Mouse (Mus musculus) limb, embryonic 12.5 days (tissue): Measurements from ENCODE around the gene Syt7. TPM values are rescaled to one million over a fixed set of nuclear protein-coding genes. Genes with fewer than 3 reads are reported as not detected.

Experiments used
- ATAC-seq: fragments of 200-750 bp; cut with Nextera tagmentation; 2 replicates; pipeline ENCODE4 v1.8.0; 2017; ENCODE audit warnings: low read depth, moderate TSS enrichment; ENCODE audit not compliant: insufficient number of reproducible peaks, insufficient read depth, low FRiP score, low TSS enrichment
- H3K27ac ChIP-seq: fragments of 300-500 bp; sonication (generic); 2 replicates; pipeline ENCODE4 v1.5.1; 2016; ENCODE audit warnings: mild to moderate bottlenecking, moderate library complexity
- H3K27me3 ChIP-seq: fragments of 300-500 bp; sonication (generic); 2 replicates; pipeline ENCODE4 v1.6.1; 2016; ENCODE audit warnings: mild to moderate bottlenecking, moderate library complexity
- H3K36me3 ChIP-seq: fragments of 300-500 bp; sonication (generic); 2 replicates; pipeline ENCODE4 v1.6.1; 2016; ENCODE audit warnings: mild to moderate bottlenecking, moderate library complexity
- H3K4me1 ChIP-seq: fragments of 300-500 bp; sonication (generic); replicated peaks from 2 replicates; pipeline ENCODE4 v1.6.1; 2016
- H3K4me2 ChIP-seq: fragments of 300-500 bp; sonication (generic); 2 replicates; pipeline ENCODE4 v1.6.1; 2016; ENCODE audit warnings: mild to moderate bottlenecking, moderate library complexity
- H3K4me3 ChIP-seq: fragments of 300-500 bp; sonication (generic); replicated peaks from 2 replicates; pipeline ENCODE4 v1.5.1; 2016; ENCODE audit warnings: mild to moderate bottlenecking
- H3K9ac ChIP-seq: fragments of 300-500 bp; sonication (generic); replicated peaks from 2 replicates; pipeline ENCODE4 v1.6.1; 2016; ENCODE audit warnings: mild to moderate bottlenecking, moderate library complexity
- H3K9me3 ChIP-seq: fragments of 300-500 bp; sonication (generic); 2 replicates; pipeline ENCODE4 v1.6.1; 2016; ENCODE audit warnings: mild to moderate bottlenecking, moderate library complexity
- WGBS: fragments of 180-500 bp; shearing (Covaris S2); methylation state at CpG from one replicate; pipeline ENCODE4 v1.1.7; 2016; 5-methylcytosine and 5-hydroxymethylcytosine counted together
- polyA plus RNA-seq: library from polyadenylated mRNA; unstranded; fragments of >200 nt; fragmentation: Nextera tagmentation; extraction: Ambion mirVana; gene quantifications from 2 replicates; pipeline ENCODE4 v1.2.1, GENCODE M21; 2016

Syt7 gene
- polyA plus RNA-seq, 1 experiment from 2014 or later = 0.84 TPM

DNA sequence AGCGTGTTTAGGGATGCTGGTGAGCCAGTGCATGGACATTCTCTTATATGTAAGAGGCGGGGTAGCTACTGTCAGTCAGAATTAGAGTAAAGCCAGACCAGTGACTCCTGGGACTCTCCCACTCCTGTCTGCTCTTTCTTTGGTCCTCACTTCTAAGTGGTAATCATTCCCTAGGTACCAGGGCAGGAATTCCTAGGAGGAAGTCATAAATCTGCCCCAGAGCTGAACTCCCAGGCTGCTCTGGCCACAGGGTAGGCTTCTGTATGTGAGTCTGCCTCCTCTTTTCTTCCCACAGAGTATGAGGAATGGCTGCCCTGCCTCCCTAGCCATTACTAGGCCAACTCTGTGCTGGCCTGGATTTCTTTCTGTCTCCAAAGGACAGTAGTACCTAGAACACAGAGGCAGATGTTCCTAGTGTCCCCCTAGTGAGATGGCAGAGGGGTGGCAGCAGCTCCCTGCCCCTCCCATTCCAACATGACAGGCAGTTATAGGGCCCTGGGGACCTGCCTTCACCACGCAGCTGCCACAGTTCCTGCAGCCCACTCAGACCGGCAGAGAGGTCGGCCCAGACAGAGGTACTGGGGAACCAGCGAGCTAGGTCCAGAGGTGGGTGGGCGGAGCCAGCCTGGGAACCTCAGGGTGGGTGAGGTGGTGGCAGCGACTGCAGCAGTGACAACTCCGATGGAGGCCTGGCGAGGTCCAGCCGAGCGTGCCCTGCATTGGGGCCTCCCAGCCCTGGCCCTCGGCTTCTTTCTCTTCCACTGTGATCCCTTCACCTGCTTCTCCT lies 36.8 kb downstream of the Syt7 start:
- H3K4me1 ChIP-seq = peaks cover 56% of the 10 kb centered on the region
- WGBS = 19% methylated on average over 13 of the region's 13 CpGs

DNA sequence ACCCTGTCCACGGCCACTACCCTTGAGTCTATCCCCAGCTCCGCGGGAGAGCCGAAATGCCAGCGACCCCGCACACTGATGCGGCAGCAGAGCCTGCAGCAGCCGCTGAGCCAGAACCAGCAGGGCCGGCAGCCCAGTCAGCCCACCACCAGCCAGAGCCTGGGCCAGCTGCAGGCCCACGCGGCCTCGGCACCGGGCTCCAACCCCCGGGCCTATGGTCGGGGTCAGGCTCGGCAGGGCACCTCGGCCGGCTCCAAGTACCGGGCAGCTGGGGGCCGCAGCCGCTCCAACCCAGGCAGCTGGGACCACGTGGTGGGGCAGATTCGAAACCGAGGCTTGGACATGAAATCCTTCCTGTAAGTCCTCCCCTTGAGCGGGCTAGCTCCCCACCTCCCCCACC lies 37.4 kb downstream of the Syt7 start:
- 32% methylated on average over 25 of the region's 25 CpGs for WGBS
- no peaks in the 10 kb centered on the region for H3K36me3 ChIP-seq
- peaks cover 56% of the 10 kb centered on the region for H3K4me1 ChIP-seq
- H3K9ac ChIP-seq = peak overlapping the region; percentile 42; the same call in 1 of the 2 replicates
- no peaks in the 10 kb centered on the region for H3K9me3 ChIP-seq
- H3K27me3 ChIP-seq = peaks cover 51% of the 10 kb centered on the region
- no peak overlapping the region for H3K27ac ChIP-seq
- 0 out of 2 replicates have a peak, but pooled peaks have one; percentile 7 for ATAC-seq
- peak overlapping the region; percentile 35 for H3K4me2 ChIP-seq
- H3K4me3 ChIP-seq = no peak overlapping the region

More for the DNA sequence above, 36.8 kb downstream of the Syt7 start:
- peak overlapping the region; percentile 35; the same call in 1 of the 2 replicates for H3K4me2 ChIP-seq
- H3K9me3 ChIP-seq = no peaks in the 10 kb centered on the region
- 0 out of 2 replicates have a peak, but pooled peaks have one; percentile 9 for ATAC-seq
- H3K36me3 ChIP-seq = no peaks in the 10 kb centered on the region
- H3K9ac ChIP-seq = peak overlapping the region; percentile 42; the same call in 1 of the 2 replicates
- H3K4me3 ChIP-seq = no peak overlapping the region
- H3K27ac ChIP-seq = no peak overlapping the region
- peaks cover 57% of the 10 kb centered on the region for H3K27me3 ChIP-seq

DNA sequence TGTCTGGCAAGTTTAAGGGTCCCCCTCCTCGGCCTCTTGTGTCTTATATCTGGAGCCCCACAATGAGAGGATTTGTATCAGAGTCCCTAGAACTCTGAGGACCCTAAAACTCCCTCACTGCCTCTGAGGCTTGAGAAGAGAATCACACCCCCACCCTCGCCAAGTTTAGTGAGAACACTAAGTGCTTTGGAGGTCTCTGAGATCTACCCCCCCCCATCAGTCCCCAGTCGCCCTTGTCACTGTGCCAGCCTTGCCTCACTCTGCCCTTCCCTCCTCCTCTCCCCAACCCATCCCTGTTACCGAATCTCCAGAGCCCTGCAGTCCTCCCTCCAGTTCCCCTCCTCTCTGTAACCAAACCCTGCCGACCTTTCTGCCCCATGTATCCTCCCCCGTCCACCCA lies 37.9 kb downstream of the Syt7 start:
- no peak overlapping the region for H3K4me2 ChIP-seq
- H3K36me3 ChIP-seq = no peaks in the 10 kb centered on the region
- peaks cover 46% of the 10 kb centered on the region for H3K27me3 ChIP-seq
- H3K4me3 ChIP-seq = no peak overlapping the region
- no peak overlapping the region for H3K9ac ChIP-seq
- H3K4me1 ChIP-seq = peaks cover 54% of the 10 kb centered on the region
- no peak overlapping the region; the same call in 1 of the 2 replicates for H3K27ac ChIP-seq
- ATAC-seq = no peak
- no peaks in the 10 kb centered on the region for H3K9me3 ChIP-seq
- WGBS = 35% methylated on average over 6 of the region's 6 CpGs

DNA sequence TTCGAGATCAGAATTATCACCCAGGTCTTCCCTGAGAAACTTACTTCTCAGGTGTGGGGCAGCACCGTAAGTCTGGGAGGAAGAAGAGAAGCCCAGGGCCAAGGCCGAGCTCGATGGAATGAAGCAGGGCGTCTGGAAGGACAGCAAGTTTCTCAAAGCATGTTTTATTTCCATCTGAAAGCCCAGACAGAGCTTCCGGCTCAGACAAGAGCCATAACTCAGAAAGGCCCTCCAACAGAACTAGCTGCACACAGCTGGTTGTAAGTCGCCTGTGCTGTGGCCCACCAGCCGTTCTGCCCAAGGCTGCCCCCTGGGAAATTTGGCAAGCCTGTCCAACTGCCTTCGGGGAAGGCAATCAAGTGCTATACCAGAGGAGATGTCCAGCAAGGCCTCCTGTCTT lies 38.5 kb downstream of the Syt7 start:
- 46% methylated on average over 9 of the region's 9 CpGs for WGBS
- Histone ChIP-seq H3K36me3 (no peaks in the 10 kb centered on the region), H3K4me2 (no peak overlapping the region), H3K4me1 (peaks cover 47% of the 10 kb centered on the region), H3K4me3 (no peak overlapping the region), H3K27ac (peak overlapping the region; percentile 56), H3K9ac (no peak overlapping the region), H3K27me3 (peaks cover 43% of the 10 kb centered on the region), H3K9me3 (no peaks in the 10 kb centered on the region)
- ATAC-seq = no peak

DNA sequence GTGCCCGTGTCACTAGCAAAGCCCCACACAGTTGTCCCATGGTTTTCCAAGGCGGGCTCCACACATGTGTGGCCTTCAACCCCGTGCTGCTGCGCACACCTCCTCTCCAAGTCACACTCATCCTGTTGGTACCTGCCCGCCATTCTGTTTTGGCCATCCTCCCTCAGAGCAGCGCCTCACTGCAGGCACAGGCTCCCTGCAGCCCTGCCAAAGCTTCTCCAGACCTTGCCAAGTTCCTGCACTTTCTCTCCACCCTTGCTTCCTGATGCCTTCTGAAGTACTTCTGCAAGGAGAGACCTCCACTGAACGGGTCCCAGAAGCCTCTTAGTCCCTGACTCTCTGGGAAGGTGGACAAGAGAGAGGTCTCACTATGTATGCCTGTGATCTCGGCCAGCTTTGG lies 40.5 kb downstream of the Syt7 start:
- WGBS = 87% methylated on average over 8 of the region's 8 CpGs
- peaks cover 31% of the 10 kb centered on the region for H3K27me3 ChIP-seq
- H3K9me3 ChIP-seq = no peaks in the 10 kb centered on the region
- no peak overlapping the region for H3K4me3 ChIP-seq
- peaks cover 41% of the 10 kb centered on the region for H3K4me1 ChIP-seq
- H3K4me2 ChIP-seq = no peak overlapping the region
- H3K27ac ChIP-seq = 0 out of 2 replicates have a peak overlapping the region, but pooled peaks have one; percentile 9
- no peak overlapping the region for H3K9ac ChIP-seq
- H3K36me3 ChIP-seq = no peaks in the 10 kb centered on the region
- no peak for ATAC-seq

DNA sequence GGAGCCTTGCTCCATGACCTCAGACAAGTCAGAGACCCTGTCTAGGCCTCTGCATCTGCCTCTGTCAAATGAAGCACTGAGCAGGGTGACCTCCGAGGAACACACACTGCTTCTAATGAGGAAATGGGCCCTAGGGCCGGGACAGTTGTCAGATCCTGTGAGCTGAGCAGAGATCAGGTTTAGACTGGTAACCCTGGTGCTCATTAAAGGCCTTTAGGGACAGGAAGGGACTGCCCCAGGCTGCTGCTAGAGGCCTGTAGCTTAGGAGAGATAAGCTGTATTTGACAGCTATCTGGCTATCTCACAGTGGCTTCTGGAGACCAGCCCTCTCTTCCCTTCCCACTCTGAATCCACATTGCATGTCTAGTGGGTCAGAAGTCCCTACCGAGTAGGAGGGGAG lies 42.5 kb downstream of the Syt7 start:
- ATAC-seq = no peak

DNA sequence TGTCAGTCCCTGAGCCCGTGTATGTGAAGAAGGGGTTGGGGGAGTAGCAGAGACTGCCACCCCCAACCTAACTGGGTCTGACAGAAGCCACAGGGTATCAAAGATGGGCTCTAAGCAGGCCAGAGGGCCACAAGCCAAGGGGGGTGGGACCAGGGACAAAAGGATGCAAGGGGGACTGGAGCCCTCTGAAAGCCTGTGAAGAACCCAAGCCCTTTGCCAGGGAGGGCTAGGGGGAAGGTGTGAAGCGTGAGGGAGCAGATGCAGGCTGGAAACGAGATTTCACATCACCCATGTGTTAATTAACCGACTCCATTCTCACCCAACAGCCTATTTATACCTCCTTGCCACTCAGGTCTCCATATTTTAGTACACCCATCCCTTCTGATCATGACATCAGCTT lies 43.0 kb downstream of the Syt7 start:
- no peaks in the 10 kb centered on the region for H3K9me3 ChIP-seq
- peaks cover 19% of the 10 kb centered on the region; the same call in 1 of the 2 replicates for H3K27me3 ChIP-seq
- 32% methylated on average over 4 of the region's 4 CpGs for WGBS
- no peak overlapping the region for H3K4me2 ChIP-seq
- H3K9ac ChIP-seq = no peak overlapping the region
- no peak overlapping the region for H3K4me3 ChIP-seq
- no peak for ATAC-seq
- no peak overlapping the region for H3K27ac ChIP-seq
- peaks cover 23% of the 10 kb centered on the region for H3K4me1 ChIP-seq
- no peaks in the 10 kb centered on the region for H3K36me3 ChIP-seq

More for the DNA sequence above, 42.5 kb downstream of the Syt7 start:
- WGBS = 12% methylated on average over 3 of the region's 3 CpGs
- Histone ChIP-seq H3K9me3 (no peaks in the 10 kb centered on the region), H3K36me3 (no peaks in the 10 kb centered on the region), H3K4me1 (peaks cover 28% of the 10 kb centered on the region), H3K4me2 (no peak overlapping the region), H3K9ac (no peak overlapping the region), H3K27me3 (peaks cover 23% of the 10 kb centered on the region), H3K27ac (no peak overlapping the region), H3K4me3 (no peak overlapping the region)

DNA sequence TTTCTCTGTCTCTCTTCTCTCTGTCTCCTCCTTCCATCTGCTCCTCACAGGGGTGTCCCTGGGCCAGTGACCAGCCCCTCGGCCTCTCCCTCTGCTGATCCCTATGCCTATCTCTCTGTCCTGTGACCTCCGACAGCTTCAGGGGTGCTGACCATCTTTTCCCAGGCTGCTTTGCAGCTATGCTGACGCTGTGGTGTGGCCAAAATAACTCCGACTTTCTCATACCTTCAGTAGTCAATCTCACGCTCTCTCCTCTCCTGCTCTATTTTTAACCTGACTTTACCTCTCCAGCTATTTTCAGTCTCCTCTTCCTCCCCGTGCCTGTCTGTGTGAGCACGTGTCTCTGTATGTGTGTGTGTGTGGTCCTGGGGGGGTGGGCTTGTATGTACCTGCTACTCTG lies 44.3 kb downstream of the Syt7 start:
- Histone ChIP-seq H3K9ac (no peak overlapping the region), H3K27ac (no peak overlapping the region), H3K4me3 (no peak overlapping the region), H3K4me2 (no peak overlapping the region), H3K36me3 (no peaks in the 10 kb centered on the region), H3K9me3 (no peaks in the 10 kb centered on the region), H3K27me3 (peaks cover 14% of the 10 kb centered on the region; the same call in 1 of the 2 replicates), H3K4me1 (peaks cover 11% of the 10 kb centered on the region; the same call in 1 of the 2 replicates)
- 72% methylated on average over 7 of the region's 7 CpGs for WGBS
- no peak for ATAC-seq

DNA sequence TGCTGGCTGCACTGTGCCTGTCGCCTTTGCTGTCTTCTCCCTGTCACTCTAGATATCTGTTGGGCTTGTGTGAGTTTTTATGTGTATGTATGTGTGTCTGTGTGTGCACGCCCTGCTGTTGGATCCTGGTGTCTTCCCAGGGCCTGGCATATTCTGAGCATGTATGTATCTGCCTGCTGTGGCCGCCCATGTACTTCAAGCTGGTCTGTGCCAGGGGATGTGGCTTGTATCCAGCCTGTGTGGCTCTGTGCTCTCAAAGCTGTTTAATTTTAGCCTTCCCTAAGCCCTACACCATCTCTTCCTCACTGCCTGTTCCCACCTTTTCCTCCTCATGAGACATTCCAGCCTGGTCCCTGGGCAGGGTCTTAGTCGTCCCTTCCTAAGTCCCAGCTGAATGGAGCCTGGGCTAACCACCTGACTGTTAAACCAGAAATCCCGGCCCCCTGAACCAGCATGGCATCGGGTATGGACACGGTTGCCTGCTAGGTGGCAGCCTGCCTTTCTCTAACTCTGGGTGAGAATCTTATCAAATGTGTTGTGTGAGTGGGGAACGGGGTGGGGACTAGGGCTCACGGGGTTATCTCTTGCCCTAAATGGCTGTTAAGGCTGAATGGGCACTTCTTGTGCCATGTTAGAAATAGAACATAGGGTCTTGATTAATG lies 45.1 kb downstream of the Syt7 start:
- Histone ChIP-seq H3K27me3 (peaks cover 14% of the 10 kb centered on the region; the same call in 1 of the 2 replicates), H3K4me1 (peaks cover 7% of the 10 kb centered on the region; the same call in 1 of the 2 replicates), H3K9ac (no peak overlapping the region), H3K4me3 (no peak overlapping the region), H3K4me2 (no peak overlapping the region), H3K9me3 (no peaks in the 10 kb centered on the region), H3K36me3 (no peaks in the 10 kb centered on the region), H3K27ac (no peak overlapping the region)
- 72% methylated on average over 9 of the region's 9 CpGs for WGBS
- ATAC-seq = no peak

DNA sequence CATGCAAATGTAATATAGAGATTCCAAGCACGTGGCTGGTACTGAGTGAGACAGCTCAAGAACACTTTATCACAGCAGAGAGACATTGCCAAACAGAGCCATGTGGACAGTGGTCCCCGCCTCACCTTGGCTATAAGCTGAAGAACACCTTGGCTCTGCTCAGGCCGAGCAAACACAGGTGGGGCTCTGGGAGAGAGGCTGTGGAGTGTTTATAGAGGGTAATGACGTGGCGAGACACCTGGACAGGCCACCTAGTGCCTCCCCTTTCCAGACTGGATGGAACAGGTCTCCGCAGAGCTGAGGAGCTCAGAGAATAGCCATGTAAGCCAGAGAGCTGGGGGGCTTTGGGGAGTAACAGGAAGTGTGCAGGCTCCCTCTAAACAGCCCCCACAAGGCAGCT lies 46.0 kb downstream of the Syt7 start:
- ATAC-seq = no peak
- H3K27ac ChIP-seq = no peak overlapping the region
- no peak overlapping the region for H3K4me2 ChIP-seq
- H3K4me3 ChIP-seq = no peak overlapping the region
- H3K9ac ChIP-seq = no peak overlapping the region
- 70% methylated on average over 6 of the region's 6 CpGs for WGBS
- H3K4me1 ChIP-seq = peaks cover 4% of the 10 kb centered on the region; the same call in 1 of the 2 replicates
- H3K27me3 ChIP-seq = peaks cover 14% of the 10 kb centered on the region; the same call in 1 of the 2 replicates
- H3K36me3 ChIP-seq = no peaks in the 10 kb centered on the region
- no peaks in the 10 kb centered on the region for H3K9me3 ChIP-seq

DNA sequence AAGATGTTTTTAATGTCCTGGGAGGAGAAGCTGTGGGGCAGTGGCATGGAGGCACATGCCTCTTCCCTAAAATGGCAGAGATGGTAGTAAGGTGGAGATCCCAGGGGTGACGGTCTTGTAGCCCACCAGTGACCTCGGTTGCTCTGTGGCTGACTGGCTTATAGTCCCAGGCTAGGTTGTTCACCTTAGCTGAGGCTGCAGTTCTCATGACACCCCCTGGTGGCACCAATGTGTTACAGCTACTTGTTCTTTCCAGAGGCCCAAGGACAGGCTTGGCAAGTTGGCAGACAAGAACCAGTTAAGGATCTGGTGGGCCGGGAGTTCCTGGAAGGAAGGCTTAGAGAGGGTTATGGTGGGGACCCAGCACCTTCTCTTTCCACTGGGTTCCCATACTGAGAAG lies 47.0 kb downstream of the Syt7 start:
- Histone ChIP-seq H3K4me1 (no peaks in the 10 kb centered on the region), H3K27me3 (peaks cover 14% of the 10 kb centered on the region; the same call in 1 of the 2 replicates), H3K27ac (no peak overlapping the region), H3K4me2 (no peak overlapping the region), H3K9me3 (no peaks in the 10 kb centered on the region), H3K4me3 (no peak overlapping the region), H3K9ac (no peak overlapping the region), H3K36me3 (no peaks in the 10 kb centered on the region)
- 29% methylated on average over 3 of the region's 3 CpGs for WGBS
- no peak for ATAC-seq
